Mouse (Mus musculus) retina, adult 2 months (tissue): ENCODE results near the gene Pax2.

Source experiments
- DNase-seq: peaks from one replicate; pipeline ENCODE4 v3.0.0-alpha.2; 2012; ENCODE audit warnings: low read depth, low spot score

Pax2 gene

DNA sequence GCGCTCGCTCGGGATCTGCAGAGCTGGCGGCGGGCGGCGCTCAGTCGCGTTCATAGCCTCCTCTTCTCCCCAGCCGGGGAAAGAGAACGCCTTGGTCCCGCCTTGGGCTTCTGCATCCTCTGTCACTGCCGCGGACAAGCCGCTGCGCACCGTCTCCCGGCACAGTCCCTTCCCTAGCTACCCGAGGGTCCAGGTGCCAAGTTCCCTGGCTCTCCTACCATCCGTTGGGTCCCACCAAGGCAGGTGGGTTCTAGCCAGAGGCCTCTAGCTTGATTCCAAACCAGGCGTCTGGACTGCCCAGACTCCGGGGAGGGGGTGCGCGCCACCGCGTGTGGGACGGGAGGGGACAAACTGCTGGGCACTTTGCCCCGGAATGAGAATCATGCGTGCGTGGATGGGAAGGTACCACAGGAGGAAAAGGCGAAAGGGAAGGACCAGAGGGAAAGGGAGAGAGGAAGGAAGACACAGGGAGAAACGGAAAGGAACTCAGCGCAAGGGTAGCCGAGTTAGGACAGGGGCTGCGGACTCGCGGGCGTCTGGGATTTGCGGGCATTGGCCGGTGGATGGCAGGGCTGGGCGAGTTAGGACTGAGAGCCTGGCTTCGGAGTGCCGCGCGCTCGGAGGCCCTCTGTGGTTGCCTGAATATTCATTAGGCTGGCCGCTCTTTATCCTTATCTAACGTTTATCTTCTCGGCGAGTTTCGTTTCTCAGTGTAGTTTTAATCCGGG lies at the start of gene Pax2:
Pax2 (plus strand) TSS at position 353 of the 728 bp plus-strand sequence.
- DNase-seq, result no peak

DNA sequence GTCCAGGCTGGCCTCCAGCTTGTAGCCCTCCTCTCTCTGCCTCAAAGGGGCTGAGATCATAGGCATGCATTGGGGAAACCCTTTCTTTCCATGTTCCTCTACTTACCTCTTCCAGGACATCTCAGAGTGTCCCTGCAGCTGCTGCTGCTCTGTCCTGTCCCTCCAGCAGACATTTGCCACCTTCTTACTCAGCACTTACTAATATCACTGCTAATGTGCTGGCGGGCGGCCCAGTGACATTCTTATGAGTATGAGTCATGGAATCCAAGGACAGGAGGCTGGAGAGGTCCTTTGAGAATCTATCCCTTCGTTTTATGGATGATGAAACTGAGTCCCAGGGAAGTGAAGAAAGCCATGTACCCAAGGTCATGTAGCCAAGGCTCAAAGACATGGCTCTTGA lies 47.0 kb upstream of the Pax2 start:
- no peak for DNase-seq

DNA sequence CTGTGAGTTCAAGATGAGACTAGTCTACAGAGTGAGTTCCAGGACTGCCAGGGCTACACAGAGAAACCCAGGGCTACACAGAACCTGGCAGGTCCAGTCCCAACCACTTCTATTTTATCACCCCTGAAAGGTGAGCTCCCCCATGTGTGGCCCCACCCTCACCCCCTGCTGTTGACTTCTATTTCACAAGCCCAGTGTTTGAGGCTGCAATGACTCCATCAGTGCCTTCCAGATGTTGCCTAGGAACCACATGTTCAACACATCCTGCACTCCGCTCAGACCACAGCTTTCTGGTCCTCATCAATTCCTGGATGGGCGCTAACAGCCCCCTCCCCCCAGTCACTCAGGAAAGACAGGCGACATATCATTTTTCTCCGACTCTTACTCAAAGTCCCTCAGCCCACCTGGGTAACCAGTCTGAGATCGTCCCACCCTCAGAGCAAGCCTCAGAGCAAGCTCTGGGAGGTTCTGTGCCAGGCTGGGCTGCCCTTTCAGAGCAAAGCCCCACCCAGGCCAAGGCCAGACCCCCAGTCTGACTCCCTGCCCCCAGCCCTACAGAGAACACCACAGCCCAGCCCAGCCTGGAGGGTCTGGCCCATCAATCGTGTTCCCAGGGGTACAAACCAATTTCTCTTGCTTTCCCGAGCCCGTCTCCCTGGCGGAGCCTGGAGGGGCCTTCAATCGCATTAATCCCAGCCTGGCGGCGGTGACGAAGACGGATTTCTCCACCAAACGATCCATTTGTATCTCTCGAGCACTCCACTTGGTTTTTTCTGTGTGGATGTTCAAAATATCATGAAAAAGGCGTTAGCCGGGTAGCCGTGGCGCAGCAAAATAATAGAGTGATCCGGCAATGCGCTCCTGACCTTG lies 38.9 kb upstream of the Pax2 start:
- DNase-seq, result no peak

DNA sequence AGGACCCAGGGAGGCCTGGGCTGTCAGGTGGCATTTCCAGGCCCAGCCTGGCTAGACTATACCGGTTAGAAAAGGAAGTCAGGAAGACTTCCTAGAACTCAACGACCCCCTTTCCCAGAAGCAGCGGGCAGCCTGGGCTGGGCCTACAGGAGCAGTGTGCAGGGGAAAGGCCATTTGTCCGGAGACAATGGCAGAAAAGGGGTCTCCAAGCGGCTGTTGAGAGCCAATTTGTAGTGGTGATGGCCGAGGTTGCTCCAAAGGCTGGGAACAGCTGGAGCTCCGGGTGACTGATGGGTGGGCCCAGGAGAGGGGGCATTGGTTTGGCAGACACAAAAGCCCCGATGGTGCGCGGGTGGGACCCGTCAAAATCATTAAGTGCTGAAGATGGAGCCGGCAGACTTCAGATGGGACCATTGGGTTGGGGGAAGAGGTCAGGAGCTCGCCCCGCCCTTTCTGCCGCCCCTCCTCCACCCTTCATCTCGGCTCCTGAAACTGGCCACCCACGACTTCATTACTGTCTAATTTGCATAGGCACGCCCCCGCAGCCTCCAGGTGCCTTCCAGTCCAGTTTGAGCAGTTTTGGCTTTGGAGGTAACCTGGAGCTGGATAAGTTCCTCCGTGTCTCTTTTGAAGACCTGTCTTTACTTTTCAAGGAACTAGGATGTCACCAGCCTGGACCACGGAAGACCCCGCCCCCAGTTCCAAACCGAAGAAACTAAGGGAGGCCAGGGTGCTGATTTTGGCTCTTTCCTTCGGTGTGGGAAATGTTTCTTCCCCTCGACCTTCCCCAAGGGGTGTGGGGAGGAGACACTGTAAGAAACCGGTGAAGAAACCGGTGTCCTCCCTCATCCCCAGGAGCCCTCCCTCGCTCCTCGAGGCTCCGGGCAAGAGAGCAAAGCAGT lies 36.3 kb upstream of the Pax2 start:
- no peak for DNase-seq

DNA sequence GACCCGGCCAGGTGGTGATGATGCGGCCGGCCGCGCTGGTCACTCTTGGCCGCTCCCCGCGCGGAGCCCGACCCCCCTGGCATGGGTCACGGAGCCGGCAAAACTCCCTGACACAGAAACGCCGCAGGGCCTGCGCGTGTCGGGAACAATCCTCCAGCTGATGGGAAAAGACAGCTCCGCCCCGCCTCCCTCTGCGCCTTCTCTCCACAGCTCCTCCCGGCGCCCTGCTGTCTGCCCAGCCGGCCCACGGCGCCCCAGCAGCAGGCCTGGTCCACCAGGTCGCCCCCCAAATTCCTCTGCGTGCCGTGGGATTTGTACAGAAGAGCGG lies 35.7 kb upstream of the Pax2 start:
- no peak for DNase-seq

DNA sequence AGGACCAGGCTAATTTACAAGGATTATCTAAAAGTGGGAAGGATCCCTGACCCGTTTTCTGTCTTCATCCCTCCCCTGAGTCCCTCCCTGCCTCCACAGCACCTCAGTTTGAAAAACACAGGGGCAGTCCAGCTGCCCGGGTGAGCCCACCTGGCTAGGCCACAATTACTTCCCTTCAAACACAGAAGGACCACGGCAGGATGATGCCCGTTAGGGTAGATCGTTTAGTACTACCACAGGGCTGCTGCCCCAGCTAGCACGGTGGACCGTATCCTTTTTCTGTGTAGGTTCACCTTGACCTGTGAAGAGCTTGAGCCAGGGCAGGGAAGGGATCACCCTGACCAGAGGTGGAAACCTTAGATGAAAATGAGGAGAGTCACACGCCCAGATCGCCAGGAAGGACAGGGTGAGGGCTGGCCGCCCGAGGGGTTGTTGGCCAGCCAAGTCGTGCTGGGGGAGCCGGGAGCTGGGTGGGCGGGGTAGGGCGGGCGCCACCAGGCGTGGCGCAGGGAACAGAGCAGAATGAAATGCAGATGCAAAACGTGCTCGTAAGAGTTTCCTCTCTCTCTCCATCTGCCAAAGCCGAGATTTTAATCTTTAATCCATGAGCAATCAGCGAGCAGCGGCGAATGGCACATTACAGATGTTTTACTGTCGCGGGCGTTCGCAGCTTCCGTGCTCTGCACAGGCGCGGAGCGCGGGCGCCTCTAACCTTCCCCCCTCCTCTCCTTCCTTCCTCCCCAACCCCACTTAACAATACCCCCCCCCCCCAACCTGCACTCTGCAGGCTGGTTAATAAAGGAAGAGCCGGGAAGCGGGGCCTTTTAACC lies 32.0 kb upstream of the Pax2 start:
- DNase-seq, result no peak

DNA sequence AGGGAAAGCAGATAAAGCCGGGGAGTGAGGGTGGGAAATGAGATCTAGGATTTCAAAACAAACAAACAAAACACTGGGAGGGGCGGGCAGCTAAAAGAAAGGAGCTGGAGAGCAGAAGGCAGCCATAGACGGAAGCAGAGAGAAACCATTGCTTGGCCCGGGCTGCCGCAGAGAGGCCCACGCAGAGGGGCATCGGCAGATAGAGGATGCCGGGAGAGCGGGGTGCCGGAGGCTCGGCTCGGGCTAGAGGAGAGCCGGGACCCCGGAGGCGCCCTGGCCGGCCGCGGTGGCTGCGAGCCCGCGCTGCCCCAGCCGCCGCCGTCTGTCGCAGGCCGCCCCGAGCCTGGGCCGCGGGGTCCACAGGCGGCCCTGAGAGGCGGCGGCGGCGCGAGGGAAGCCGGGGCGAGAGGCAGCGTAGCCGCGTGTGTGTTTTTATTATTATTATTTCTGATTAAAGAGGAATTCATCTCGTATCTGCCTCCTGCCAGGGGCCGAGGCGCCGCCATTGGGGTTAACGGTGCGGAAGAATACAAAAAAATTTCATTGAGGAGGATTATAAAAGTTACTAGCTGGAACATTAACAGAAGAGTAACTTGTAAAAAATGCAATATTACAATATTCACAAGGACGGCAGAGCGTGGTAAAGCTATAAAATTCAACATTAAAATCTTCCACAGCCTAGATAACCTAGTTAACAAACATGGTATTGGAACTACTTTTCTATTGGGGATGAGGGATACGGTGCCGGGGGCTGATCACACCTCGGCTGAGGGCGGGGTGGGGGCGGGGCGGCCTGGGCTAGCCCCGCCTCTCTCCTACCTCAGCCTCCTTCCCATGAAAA lies 29.7 kb upstream of the Pax2 start:
- no peak for DNase-seq

DNA sequence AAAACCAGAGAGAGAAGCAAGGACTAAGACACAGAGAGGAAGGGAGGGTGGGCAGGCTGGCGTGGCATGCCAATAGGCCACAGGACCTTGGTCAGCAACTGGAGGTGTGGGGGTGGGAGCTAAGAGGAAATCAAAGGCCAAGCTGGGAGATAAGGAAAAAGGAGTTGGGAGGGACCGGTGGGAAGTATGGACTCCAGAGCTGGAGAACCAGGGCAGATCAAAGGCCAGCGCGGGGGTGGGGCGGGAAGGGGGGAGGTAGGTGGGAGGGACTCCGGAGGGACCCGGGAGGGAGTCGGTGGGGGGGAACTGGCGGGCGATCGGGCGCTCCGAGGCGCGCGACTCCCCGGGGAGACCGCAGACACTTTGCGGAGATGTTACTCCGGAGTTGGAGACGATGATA lies 21.7 kb upstream of the Pax2 start:
- DNase-seq, result no peak

DNA sequence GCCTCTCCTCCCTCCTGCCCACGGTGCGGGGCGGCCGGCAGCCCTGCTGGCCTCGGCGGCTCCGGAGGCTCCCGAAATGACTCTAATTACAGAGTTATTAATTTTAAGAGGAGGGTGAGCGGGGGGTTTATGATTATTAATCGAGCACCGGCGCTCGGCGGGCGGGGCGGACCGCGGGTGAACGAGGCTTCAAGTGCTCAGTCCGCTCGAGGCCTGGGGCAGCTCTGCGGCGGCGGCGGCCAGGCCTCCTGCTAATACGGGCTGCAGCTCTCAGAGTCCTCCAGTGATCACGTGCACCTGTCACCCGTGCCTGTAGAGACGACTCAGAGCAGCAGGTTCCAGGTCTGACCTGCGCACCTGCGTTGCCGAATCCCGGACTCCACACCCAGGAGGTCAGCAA lies 21.2 kb upstream of the Pax2 start:
- DNase-seq, result no peak

DNA sequence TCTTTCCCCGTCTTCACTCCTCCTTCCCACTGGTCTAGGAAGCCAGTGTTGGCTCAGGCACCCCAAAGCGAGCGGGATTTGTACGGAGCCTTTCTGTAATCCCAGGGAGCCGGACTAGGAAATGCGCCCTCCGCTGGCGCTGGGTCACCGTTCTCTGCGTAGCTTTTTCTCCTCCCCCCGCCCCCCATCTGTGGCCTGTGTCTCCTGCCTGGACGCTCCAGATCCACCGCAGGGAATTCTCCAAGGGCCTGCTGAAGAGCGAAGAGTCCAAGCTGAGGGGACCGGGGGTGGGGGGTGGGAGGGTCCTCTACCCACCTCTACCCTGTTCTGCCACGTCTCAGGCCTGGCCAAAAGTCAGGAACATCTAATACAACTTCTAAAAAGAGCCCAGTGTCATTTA lies 15.5 kb upstream of the Pax2 start:
- no peak for DNase-seq

DNA sequence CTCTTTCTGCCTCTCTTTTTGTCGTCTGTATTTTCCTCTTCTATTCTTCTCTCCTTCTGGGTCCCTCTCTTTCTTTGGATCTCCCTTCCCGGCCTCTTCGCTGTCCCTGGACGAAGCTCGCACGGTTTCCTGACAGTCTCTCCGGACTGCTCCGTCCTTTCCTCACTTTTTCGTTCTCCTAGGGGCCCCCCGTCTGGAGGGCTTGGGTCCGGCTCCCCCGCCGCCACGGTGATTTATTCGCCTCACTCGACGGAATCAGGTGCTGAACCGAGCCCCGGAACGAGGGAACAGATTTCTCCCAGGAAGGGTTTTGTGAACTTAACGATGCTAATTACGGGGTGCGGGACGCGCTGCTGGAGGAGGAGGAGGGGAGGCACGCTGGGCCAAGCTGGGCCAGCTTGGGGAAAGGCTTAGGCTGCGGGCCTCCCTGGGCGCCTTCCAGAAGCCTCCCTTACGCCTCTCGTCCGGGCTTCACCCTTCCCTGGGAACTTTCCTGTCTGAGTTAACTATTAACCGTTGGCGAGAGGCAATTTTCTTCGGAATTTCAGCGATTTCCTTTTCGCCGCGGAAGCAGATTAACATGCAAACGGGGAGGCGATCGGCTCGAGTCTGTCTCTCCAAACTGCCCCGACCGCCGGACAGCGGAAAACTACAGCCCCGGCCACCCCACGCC lies 14.6 kb upstream of the Pax2 start:
- no peak for DNase-seq

DNA sequence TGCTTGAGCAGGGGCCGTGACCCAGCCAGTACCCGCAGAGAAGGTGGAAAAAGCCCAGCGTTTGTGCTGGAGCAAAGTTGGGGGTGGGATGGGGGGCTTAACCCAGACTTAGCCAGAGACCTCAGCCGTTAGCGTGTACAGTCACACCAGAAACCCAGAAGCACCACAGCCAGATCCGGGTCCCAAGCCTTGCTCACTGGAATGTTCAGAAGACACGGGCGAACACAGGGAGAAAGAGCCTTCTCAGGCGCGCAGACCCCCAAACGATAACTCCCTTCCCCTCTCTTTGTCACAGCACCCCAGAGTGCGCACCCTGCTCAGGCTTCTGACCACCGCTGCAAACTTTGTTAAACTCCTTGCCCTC lies 14.1 kb upstream of the Pax2 start:
- no peak for DNase-seq

DNA sequence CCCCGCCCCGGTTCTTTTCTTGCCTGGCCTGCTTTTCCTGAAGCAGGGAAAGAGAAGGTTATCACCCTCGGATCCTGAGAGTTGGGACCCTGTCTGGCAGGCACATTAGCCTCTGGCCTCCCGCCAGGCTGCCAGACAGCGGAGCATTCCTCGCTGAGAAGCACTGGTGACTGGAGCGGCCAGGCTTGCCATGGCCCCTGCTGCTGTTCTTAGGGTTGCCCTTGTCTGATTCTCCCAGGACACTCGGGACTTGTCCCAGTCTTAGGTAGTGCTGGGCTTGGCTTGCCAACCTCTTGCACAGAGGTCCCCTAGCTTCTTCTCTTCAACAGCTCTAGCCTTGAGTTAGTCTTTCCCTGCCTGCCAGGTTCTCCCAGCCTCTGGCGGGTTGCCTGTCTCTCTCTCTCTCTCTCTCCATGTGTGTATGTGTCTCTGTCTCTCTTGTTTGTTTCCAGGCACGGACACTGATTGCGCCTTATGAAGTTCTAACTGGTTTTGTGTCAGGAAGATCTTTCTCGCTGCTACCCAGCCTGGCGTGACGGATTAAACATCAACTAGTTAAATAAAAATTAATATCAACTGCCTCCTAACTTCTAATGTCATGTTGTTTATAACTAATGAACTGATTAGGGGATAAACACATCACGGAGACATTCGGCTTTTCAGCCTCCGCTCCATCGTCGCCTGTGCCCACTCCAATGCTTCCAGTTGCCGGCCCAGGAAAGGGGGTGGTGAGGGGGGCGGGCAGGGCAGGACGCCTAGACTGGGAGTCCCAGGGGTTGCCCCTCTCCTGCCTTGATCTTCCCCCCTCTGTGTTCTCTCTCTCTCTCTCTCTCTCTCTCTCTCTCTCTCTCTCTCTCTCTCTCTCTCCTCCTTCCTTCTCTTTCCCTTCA lies 13.5 kb upstream of the Pax2 start:
- DNase-seq, result no peak

DNA sequence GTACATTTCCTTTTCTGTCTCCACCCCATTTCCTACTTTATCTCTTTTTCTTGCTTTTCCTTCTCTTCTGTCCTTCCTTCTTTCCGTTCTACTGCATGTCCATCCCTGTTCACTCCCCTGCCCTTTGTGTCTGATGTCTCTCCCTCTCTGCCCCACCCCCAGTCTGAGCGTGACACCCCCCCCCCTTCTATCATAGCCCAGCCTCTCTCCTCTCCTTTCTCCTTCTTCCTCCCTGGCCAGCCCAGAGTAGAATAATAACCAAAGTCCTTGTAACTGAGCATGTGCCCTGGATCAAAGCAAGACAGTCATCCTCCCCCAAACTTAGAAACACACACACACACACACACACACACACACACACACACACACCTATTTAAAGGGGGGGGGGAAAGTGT lies 12.8 kb upstream of the Pax2 start:
- no peak for DNase-seq

DNA sequence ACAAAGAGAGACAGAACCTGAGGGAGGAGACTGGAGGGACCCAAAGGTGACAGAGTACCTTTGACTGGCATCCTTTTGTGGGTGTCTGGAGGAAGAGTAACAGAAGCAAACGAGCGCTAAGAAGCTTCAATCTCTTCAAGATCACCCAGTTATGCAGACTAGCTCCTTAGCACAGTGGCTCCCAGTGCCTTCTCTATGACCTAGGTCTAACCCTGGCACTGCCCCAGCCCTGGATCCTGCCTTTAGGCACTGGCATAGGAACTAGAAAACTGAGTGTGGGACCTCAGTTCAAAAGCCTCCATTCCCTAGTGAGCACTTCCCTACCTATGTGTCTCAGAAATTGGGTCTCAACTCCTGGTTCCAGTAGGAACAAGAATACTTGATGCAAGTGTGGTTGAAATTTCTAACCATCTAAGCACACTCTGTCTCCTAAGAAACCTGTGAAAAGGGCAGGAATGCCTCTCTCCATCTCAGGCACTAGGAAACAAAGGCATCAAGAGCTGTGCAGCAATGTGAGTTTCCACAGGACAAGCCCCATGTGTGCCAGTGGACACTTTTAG lies 11.8 kb upstream of the Pax2 start:
- no peak for DNase-seq

DNA sequence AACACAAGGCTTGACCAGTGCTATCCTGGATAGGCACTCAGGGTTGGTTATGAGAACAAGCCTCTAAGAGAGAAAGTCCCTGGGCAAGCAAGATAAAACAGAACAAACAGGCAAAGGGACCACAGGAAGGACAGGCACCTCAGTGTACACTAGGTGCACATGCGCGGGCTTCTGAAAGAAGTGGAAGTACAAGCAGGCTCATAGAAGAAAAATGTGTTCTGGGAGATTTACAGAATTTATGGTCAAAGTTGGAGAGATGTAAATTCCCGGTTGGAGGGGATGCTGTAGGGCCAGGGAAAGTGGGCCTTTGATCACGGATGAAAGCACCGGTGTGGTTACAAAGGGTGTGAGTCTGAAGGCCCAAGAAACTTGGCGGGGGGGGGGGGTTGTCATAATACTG lies 10.1 kb upstream of the Pax2 start:
- no peak for DNase-seq

DNA sequence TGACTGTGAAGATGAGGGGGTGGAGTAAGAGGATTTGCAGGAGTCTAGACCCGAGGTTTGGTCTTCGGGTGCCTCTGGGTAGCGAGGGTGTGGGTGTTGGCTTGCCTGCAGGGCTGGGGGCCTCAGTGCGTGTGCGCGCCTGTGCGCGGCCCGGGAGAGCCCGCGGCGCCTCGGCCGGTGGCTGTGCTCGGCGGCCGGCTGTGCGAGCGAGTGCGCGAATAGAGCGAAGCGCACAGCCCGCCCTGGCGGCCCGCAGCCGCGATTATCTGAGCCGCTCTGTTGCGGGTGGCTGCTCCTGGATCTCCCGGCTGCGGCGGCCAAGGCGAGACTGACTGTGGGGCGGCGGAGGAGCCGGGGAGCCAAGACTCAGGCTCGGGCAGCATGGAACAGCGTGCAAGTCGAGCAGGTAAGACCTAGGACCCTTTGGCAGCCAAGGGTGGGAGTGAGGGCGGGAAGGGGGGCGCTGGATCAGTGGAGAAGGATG lies 9.3 kb upstream of the Pax2 start:
- no peak for DNase-seq

DNA sequence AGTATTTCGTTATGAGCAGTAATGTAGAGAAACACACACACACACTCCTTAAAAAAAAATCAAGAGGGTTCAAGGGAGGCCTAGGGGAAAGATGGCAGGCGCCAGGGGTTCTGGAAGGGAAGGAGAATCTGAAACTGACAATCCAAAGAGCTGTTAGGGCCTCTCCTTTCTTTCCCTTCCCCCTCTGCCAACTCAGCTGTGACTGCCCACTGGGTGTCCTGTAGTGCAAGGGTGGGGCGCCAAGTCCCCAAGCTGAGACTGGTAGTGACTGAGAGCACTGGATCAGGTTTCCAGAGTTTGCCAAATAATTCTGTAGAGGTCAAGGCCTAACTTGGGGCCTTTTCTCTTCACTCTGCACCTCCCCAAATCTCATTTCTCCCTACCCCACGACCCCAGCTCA lies 8.4 kb upstream of the Pax2 start:
- DNase-seq, result no peak

DNA sequence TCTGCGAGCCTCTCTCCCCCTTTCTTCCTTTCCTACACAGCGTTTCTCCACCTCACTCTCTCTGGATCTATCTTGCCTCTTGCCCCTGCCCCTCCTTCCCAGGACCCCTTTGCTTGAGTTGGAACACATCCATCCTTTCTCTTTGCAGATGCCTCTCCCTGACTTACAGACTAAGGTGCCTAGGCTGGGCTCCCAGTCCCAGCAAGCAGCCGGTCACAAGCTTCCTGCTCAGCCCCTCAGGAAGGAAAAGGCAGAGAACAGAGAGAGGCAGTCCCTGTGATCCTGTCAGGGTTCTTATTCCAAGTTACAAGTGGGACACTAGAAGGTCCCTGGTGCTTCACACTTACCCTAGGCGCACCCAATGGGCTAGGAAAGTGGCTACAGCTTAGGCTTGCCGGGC lies 7.6 kb upstream of the Pax2 start:
- DNase-seq, result no peak
